Mouse (Mus musculus) lung, postnatal 36 days (tissue): ENCODE data around the gene Gm10974.

ENCODE experiments used
- DNase-seq: peaks from one replicate; pipeline ENCODE4 v3.0.0; 2022; ENCODE audit warnings: mixed read lengths

Gm10974 gene

DNA sequence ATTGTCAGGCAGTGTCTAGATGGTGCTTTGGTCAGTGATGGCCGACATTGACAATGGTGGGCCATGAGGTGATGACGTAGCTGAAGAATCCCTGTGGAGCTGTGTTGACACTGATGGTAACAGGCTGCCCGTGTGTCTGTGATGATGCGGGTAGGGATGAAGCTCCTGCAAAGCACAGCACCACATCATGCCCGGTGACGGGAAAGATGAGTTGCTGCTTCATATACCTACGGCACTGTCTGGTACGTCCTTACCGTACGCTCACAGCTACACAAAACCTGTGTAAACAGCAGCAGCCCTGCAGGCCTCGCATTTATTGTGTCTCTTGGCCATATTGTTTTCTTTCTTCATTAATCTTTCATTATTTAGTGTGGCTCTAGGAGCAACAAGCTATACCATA lies 1.2 kb upstream of the Gm10974 start:
- no peak for DNase-seq

- no peak for DNase-seq
Observed at GRCm38 (mm10) chr7:66365411-66365810, 294 bp upstream of the Gm10974 start.

GRCm38 (mm10) chr7:66369071-66369933 lies 3.6 kb downstream of the Gm10974 start:
- DNase-seq, result peak; percentile 41

- DNase-seq, result no peak
Observed at GRCm38 (mm10) chr7:66369934-66370445, 4.3 kb downstream of the Gm10974 start.

- no peak for DNase-seq
Observed at GRCm38 (mm10) chr7:66370970-66371369, 5.3 kb downstream of the Gm10974 start.

DNA sequence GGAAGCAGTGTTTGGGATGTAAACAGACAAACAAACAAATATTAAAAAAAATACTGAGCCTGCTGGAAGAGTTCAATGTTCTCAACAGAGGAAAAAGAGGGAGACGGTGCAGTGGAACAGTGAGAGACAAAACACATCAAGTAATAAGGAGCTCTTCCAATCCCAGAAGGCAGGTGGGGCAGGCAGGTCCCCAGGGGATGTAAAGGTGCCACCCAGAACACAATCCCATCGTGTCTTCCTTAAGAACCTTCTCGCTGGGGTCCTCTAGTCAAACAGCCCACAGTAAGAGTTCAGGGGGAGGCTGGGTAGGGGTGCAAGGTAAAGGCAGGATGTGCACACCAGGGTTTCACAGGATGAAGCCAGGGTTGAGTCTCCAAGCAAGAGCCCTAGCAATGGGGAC lies 7.7 kb downstream of the Gm10974 start:
- no peak for DNase-seq

DNA sequence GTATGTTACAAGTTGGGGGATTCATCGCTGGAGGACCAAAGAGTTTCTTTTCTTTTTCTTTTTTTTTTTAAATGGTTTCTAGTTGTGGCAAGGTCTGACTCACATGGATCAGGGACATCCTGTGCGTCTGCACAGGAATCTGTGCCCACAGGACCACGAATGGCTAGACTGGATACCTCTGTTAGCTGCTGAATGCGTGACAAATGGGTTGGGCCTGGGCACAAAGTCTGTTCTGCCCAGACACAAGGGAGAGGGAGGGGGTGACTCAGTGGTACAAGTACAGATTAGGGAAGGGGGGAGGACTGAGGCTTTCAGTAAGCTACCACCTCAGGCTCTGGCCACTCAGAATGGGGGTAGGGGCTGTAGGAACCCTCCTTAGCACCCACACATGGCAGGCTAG lies 10.0 kb downstream of the Gm10974 start:
- DNase-seq, result no peak

DNA sequence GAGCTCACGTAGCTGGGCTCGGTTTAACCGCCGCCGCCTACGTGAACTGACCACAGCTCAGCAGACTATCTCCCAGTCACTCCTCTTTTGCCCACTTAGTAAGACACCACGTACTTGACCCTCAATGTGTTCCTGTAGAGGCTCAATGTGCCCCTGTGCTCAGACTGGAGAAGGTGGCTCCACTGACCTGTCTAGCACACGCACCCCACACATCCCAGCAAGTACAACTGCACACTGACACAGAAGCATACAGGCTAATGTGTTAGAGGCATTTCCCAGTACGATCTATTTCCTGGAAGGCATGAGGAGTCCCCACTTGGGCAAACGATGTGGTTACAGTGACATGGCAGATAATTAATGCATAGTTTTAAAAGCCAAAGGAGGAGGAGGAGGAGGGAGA lies 10.9 kb downstream of the Gm10974 start:
- no peak for DNase-seq

- peak; percentile 63 for DNase-seq
Observed at GRCm38 (mm10) chr7:66384213-66384612, 18.5 kb downstream of the Gm10974 start.

GRCm38 (mm10) chr7:66384891-66385290 lies 19.2 kb downstream of the Gm10974 start:
- DNase-seq, result no peak

- no peak for DNase-seq
Observed at GRCm38 (mm10) chr7:66385826-66386225, 20.1 kb downstream of the Gm10974 start.

GRCm38 (mm10) chr7:66386411-66386810 lies 20.7 kb downstream of the Gm10974 start:
- DNase-seq, result no peak

DNA sequence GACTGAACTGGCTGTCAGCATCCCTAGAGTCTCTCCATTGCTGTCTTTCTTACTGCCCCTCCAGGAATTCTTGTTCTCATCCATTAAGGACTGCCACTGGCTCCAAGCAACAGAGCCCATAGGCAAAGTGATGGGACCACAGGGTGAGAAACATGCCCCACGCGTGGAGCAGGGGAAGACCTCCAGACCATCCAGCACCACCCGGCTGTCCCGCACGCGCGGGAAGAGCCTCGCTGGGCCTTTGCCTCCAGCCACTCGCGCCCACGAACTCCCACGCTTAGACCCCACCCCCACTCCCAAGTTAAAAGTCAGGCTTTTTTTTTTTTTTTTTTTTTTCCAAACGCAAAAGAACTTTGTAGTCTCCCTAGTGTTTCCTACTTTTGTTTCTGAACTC lies 21.7 kb downstream of the Gm10974 start:
- peak; percentile 25 for DNase-seq

DNA sequence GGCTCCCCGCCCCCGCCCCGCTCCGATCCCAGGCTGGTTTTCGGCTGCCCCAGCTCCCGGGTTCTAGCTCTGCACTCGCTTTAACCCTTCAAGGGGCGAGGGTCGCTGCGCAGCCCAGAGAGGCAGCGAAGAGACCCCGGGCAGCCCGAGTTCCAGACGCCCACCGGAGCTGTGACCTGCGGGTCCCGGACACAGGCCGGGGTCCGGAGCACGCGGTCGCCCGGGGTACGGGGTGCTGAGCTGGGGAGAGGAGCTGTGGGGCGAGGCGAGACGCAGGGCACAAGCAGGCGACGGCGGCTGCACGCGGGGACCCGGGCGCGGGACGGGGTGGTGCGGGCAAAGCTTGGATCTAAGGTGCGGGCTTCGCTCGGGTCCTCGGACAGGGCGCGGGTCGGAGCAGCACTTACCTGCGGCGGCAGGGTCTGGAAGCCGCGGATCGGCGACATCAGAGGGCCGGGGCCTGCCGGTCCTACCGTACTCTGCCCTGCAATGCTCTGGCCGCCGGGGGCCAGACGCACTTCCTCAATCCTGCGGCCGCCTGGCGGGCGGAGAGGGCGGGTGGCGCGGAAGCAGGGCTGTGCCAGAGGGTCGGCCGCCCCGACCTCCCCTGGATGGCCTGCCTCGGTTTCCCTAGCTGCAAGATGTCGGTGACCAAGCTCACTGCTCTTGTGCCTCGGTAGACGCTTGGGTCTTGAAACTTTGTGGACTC lies 22.3 kb downstream of the Gm10974 start, which contains the start of gene Lrrk1:
Lrrk1 (minus strand) TSS at position 538 of the 709 bp plus-strand sequence.
- peak; percentile 71 for DNase-seq

GRCm38 (mm10) chr7:66388621-66389532 lies 23.2 kb downstream of the Gm10974 start:
- peak; percentile 94 for DNase-seq

DNA sequence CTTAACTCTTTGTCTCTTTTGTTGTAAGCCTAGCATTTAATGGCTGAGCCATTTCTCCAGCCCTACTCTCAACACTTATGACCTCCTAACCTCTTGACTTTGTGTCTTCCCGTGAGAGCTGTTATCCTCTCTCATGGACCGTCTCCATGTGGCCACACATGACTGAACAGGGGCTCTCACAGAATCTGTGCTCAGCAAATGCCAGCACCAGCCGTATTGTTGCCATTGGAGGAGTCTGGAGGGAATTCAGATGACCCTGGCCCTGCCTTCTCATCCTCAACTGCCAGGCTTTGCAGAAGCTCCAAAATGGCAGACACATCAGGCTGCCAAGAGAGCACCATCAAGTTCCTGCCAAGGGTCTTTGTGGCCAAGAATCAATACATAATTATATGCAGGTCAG lies 31.6 kb downstream of the Gm10974 start:
- DNase-seq, result no peak

- DNase-seq, result no peak
Observed at GRCm38 (mm10) chr7:66401605-66402004, 35.9 kb downstream of the Gm10974 start.

- DNase-seq, result no peak
Observed at GRCm38 (mm10) chr7:66402876-66403275, 37.2 kb downstream of the Gm10974 start.

DNA sequence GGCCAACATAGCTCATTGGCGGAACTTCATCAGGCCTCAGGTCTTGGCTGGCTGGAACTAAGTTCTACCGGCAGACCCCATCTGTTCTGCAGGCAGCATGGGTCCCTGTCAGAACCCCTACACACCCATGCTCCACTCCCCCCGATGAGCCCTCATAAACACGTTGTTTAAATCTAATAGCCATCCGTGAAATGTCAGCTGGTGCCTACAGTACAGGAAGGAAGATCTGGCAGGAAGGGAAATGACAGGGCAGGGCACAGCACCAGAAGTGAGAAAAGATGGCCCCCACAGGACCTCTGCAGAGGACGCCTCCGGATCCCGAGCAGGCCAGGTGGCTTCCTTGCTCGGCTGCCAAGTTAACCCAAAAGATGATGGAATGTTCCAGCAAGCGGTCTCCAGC lies 38.4 kb downstream of the Gm10974 start:
- no peak for DNase-seq

DNA sequence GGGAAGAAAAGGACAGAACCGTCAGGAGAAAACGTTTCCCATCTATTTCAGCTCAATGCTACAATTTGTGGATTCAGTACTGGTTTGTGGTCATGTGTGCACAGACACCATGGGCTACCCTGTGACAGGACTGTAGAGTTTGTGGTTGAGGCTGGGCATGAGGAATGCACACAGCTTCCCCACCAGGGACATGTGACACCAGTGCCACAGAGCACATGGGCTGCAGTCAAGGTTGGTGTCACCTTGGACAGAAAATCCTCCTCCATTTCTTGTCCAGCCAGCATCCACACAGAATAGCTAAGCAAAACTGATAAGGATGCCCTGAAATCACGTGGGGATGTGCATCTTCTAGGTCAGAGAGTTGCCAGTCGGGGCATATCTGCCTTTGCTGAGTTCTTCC lies 39.1 kb downstream of the Gm10974 start:
- no peak for DNase-seq

DNA sequence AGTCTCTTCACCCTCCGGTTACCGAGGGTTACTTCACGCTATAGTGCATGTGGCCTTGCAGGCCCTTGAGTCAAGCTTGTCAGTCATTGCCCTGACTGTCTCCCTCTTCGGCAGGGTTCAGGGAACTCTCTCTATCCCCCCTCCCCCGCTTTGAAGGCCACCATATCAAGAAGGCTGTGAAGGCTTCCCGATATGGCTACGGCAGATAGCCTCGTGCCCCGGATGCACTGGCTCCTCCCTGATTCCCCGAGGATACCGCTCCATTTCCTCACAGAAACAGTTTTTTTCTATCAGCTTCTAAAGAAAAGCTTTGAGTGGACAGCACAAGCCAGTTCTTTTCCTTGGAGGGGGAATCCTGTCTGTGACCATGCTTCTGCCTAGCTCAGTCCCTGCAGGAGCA lies 39.8 kb downstream of the Gm10974 start:
- no peak for DNase-seq

DNA sequence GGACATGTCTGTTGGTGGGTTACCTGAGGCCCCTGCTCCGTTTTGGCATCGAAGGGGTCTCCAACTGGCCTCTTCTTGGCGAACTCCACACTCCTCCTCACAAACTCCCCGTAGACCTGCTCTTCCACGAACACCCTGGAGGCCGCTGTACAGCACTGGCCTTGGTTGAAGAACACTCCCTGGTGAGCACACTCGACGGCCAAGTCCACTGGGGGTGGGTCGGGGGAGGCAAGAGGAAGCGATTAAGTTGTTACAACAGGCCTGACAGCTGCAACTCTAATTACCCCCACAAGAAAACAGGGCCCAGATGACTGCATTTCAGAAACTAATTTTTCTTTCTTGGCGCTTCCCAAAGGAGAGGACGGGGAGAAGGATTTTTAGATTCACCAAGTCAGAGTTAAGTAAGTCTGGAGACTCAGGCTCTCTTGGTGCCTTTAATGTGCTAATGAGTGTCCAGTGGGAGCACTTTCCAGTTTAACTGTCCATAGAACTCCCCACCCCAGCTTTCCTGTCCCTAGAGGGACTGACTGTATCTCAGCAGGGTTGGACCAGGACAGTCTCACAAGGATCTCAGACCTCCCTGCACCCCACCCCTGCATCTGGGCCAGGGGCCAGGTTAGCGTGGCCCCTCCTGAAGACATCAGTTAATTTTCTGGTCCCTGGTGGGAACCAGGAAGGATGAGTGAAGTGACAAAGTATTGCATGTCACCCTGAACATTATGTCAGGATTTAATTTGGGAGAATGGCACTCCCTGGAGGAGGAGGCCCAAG lies 40.4 kb downstream of the Gm10974 start:
- no peak for DNase-seq
